Mouse (Mus musculus): Measurements from ENCODE around the gene Fkbp7. TPM values are rescaled to one million over a fixed set of nuclear protein-coding genes. Genes with fewer than 3 reads are reported as not detected.

Gene Fkbp7
- polyA plus RNA-seq, 1 experiment from 2014 or later = 14.2 TPM

Other genes with a start within 250 kb of the Fkbp7 start
- 15.4 and 18.6 TPM in 2 replicates for gene Prkra, start 25.1 kb downstream of the Fkbp7 start, polyA plus RNA-seq (2015; fragmentation: Nextera tagmentation; extraction: Ambion mirVana)
- gene Pjvk, start 24.6 kb downstream of the Fkbp7 start, polyA plus RNA-seq (2015; fragmentation: Nextera tagmentation; extraction: Ambion mirVana) = 0.12 and 0.21 TPM in 2 replicates
- gene Plekha3, start 2.2 kb upstream of the Fkbp7 start, polyA plus RNA-seq (2015; fragmentation: Nextera tagmentation; extraction: Ambion mirVana) = 10.2 and 11.0 TPM in 2 replicates